Mouse (Mus musculus) yolk sac, embryonic 10.5 days (tissue): Measurements from ENCODE around the gene Nedd9.
A peak's percentile ranks its signal among the peaks of the same experiment; 100 is the strongest.
"Not testable (repeated sequence)": the region's sequence is repeated elsewhere in the genome, so short reads cannot be mapped to it uniquely, and the experiment has no call there.

Experiments
- DNase-seq: peaks from one replicate; pipeline ENCODE4 v3.0.0-alpha.2; 2017; ENCODE audit warnings: low spot score

Nedd9 gene

DNA sequence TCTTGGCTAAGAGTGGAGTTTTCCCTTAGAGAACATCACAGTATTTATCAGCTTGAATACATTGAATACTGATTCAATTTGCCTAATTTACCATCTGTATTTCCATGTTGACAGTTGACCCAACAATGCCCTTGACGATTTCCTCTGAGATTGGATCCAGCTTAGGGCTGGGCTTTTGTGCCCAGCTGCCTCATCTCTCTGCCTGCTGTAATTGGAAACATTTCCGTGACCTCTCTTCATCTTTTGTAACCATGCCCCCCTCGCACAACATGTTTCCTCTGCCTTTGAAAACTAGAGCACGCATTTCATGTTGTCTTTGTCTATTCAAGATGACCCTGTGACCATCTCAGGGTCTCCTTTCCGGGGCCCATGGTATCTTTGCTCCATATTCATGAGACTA is 188.2 kb downstream of the Nedd9 start:
- DNase-seq = no peak

DNA sequence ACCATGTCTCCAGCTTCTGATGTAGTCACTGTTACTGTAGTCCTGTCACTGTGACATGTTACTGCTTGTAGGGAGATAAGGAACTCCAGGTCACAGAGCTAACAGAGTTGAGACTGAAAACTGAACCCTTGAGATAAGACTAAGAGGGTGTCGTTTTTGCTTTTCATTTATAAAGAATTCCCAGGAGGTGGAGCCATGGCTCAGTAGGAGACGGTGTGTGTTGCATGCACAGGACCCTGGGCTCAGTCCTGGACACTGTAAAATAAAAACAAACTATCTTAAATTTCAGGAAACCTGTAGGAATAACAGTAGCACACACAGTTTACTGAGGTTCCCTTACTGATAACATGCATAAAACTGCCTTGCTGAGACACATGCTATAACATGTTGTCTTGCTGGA is 188.6 kb downstream of the Nedd9 start:
- no peak for DNase-seq

DNA sequence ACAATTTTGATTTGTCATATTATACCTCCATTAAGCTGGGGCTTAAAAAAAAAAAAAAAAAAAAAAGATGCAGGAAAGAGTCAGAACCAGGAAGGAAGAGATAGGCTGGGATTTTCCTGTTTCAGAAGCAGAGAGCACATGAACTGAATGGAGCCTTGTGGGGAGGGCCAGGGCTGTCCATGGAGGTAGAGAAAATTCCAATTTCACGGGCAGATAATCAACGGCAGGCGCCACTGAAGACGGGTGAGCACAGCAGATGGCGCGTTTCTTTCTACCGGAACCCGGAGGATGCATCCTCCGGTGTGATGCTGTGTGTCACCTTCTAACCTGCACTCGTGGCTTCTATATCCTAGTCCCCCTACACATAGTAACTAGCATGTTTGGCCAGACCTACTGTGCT is 190.8 kb downstream of the Nedd9 start:
- DNase-seq = no peak

DNA sequence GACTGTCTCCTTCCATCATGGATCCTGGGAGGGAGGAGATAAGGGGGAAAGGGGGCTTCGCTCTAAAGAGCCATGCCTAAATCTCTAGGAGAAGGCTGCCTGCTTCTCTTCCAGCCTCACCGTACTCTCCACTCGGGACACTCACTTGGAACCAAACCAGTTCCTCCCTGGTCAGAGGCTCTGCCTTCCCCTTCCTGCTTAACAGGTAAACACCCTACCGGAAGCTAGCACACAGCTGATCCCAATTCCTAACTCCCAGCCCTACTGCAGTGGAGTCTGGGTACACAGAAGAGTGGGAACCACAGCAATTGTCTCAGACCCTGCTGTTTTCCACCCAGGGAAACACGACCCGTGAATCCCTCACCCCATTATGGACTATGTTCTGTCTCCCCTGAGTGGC is 191.3 kb downstream of the Nedd9 start:
- no peak for DNase-seq

DNA sequence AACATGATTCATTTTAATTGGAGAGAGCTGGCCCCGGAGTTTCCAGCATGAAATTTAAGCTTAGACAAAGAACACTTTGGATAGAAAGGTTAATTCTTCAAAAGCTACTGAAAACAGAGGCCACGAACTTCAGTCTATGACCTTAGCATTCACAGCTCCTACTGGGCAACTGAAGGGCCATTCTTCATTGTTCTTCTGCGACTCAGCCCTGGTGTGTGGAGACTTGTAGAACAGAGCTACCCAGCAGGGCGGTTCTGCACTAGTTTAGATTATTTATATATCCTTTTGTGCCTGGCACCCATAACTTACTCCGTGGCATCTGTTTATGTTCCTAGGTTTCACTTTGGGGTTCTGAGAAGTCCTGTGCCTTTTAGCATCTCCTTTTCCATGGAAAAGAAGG is 193.6 kb downstream of the Nedd9 start:
- no peak for DNase-seq

DNA sequence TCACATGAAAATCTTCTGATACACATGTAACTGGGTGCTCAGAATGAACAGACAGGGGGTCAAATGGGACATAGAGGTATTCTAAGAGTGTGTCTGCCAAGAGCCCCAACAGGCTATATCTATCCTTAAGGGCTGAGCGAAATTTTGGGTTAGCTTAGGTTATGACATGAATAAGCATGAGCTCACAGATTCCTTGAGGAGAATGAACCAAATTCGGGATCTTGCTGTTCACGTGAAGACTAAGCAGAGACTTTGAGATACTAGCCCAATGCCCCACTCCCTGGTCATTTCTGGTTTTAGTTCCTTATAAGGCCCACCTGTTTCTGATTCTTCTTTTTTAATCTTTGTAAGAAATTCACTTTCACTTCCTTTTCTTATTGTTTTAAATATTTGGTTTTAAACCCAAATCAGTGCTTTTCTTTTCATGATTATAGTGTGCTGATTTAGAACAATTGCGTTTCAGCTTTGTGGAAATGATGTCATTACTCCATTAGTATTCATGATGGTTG is 195.6 kb downstream of the Nedd9 start:
- DNase-seq = no peak

DNA sequence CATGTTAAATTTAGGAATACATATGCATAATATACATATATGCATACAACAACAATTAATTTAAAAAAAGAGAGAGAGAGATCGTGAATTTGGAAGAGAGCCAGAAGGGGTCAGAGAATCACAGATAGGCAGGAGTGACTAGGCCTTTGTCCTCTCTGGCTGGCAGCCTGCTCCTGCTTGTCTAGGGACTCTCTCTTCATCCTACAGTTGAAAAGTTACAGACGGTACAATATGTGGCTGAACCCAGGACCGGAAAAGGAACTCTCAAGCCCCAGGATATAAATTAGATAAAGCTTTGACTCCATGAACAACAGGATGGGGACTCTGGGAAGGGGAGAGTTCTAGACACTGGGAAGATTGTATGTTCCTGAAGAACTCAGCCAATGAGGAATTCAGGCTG is 200.9 kb downstream of the Nedd9 start:
- DNase-seq = no peak

DNA sequence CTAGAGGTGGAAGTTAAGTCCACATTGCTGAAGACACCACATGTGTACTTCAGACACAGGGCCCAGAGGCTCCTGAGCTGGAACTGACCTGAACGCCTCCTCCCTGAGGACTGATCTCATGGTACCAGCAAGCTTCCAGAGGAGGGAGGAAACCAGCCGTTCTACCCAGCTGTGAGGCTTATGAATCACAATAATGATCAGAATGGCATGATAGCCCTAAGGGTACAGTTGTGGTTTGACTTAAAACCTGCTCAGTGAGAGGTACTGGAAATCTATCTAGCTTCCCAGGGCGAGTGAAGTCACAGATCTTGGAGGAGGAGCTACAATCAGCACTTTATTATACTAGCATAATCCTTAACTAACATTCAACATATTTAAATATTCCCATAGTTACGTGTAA is 201.7 kb downstream of the Nedd9 start:
- DNase-seq = no peak

DNA sequence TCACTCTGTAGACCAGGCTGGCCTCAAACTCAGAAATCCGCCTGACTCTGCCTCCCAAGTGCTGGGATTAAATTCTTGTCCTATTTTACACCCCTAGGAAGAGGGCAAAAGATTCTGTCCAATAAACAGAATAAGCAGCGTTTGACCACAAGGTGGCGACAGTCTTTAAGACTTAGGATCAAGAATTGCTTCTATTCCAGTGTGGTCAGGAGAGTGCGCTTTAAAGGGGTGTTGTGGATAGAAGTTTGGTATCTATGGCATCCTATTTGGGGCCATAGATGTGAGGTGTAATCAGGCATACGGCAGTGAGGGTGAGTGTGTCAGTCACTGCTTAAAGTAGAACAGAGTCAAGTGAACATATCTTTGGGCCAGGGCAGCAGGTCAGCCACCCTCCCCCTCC is 203.9 kb downstream of the Nedd9 start:
- no peak for DNase-seq

DNA sequence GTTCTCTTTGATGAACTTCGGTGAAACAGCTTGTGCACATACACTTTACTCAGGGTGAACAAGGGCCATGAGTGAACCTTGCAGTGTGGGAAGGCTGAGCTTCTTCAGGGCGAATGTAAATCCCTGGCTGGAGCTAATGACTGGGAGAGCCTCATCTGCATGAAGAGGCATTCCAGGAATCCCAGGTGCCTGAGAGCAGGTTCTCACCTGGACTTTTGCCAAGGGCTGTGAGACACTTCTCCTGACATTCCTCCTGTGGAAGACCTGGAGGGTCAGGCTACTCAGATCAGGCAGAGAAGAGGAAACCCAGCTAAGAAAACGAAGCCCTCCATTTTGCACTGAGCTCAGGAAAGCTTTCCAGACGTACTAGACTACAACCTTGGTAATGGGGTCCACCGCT is 206.5 kb downstream of the Nedd9 start:
- peak; percentile 54 for DNase-seq

DNA sequence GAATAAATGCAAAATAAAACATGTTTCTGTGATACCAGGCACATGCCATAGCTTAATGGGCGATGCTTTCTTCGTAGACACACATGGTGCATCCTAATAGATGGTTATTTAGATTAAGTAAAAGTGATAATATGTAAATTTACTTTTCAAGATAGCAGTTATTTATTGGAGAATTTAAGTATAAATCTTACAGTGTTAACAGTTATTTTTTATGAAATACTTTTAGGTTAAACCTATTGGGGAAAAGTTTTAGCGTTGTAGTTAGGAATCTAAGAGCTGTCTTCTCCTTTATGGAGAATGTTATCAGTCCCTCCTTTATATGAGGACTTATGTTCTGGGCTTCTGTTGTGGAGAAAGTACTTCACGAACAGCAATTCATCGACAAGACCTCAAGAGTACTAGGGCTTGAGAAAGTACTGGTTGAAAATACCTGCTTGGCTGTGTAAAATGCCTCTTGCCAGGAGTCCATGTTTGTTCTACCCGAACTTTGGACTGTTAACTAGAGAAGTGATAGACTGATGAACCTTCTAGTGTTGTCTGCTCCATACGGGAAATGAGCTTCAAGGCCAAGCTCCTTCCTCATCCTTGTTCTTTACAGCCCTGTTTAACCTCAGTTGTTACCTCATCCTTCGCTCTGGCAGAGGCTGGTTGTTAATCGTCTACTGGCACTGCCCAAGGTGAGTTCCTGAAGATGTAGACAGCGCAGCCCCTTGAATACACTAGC is 213.1 kb downstream of the Nedd9 start, which contains the start of gene Gm17364:
Gm17364 (minus strand) TSS at position 51 of the 724 bp plus-strand sequence.
- DNase-seq = peak; percentile 40

DNA sequence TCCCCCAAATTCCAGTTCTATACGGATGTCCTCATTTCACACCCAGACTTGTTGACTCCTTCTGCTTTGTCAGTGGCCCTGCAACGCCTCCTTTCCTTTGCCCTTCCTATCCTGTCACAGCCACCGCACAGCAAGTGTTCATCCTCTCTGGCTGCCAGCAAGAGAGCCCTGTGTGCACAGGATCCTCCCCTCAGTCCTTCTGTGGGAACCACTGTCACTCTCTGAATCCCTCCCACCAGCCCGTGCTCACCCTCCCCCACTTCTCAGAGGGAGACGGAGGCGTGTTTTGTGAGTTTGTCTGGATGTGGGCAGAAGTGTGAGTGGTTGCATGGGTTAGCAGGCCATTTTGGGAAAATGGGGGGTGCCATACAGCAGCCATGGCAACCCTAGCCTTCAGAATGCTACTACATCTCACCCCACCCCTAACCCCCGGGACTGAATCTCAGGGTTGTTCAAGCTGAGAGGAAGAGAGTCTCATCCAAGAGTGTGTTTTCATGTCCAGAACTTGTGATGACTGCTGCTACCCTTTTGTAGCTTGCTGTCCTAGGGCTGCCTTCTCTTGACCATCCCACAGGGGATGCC is 219.2 kb downstream of the Nedd9 start:
- no peak for DNase-seq

DNA sequence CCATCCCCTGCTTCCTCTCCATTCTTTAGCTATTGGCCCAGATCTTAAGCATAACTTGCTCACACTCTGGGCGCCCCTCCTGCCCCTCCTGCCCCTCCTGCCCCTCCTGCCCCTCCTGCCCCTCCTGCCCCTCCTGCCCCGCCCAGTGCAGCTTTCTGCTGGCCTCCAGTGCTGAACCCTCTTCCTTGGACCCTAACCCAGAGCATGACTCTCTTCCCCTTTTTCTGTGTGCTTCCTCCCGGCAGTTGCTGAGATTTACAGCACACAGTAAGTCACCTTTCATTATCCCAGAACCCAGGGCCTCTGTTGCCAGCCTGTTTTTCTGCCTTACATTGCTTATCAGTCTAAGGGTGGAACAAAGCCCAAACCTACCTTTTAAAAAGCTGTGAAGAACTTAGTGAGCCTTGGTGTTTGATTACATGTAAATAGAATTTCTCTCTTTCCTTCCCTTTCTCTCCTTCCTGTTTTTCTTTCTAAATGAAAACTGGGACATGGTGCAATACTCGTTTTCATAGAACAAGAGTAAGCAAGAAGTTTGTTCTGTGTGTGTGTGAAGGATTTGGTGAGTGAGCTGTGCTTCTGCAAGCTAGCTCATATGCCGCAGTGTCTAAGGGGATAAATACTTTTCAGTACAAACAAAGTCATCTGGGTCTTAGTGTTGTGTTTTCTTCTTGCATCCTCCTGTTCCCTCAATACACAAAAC is 223.7 kb downstream of the Nedd9 start:
- no peak for DNase-seq

DNA sequence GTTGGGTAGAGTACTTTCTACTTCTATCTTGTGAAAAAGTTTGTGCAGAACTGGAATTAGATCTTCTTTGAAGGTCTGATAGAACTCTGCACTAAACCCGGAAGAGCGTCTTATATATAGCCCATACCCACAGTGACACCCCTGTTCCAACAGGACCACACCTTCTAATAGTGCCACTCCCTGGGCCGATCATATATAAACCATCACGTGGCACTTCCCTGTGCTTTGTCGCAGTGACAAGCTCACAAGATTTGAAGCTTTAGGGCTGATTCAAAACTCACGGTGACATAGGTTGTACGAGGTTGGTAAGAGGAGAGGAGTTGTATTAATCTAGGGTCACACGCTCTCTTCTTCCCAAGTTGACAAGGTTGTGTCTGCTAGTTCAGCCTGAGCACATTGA is 225.5 kb downstream of the Nedd9 start:
- not testable (repeated sequence) for DNase-seq
